Mouse (Mus musculus): ENCODE measurements around the gene Gm2431. TPM values are rescaled to one million over a fixed set of nuclear protein-coding genes. Genes with fewer than 3 reads are reported as not detected.
"Not testable (repeated sequence)": the region's sequence is repeated elsewhere in the genome, so short reads cannot be mapped to it uniquely, and the experiment has no call there.

Gm2431 gene
- total and polyA plus RNA-seq, 2 experiments from 2014 or later, result not detected

DNA sequence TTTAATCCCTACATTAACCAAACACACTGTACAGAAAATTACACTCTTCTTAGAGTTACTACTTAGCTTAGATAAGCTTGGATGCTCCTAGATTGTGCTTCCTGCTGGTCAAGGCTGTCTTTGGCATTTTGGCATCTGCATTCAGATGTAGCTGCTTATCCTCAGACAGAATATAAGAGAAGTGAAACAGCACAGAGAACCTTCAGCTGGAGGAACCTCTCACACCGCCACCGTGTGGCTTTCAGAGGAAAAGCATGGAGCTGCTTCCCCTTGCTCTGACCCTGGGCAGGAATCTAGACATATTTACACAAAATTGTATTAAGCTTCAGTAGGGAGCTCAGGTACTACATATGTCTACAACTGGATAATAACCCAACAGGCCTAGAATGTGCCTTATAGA lies 2.6 kb downstream of the Gm2431 start:
- no peaks in the 10 kb centered on the region for H3K9me3 ChIP-seq (ENCODE audit: low read length)
- no peaks in the 10 kb centered on the region for H3K36me3 ChIP-seq (ENCODE audit: insufficient read depth, low read length)
- no peak overlapping the region for H3K4me2 ChIP-seq (ENCODE audit: low read depth, low read length)
- no peaks in the 10 kb centered on the region for H3K27me3 ChIP-seq (ENCODE audit: insufficient read depth, low read length)
- H3K4me3 ChIP-seq (ENCODE audit: low read length), result no peak overlapping the region
- peak; percentile 76 for DNase-seq (ENCODE audit: low spot score)
- H3K4me1 ChIP-seq (ENCODE audit: insufficient read depth, low read length), result no peaks in the 10 kb centered on the region
- 2% methylated on average over 2 of the region's 2 CpGs for WGBS
- H3K27ac ChIP-seq, result no peak overlapping the region
- TF ChIP-seq CTCF (IDR thresholded peaks at IDR 0.05; ENCODE audit: low read depth), result peak; percentile 80
- no peak overlapping the region for H3K9ac ChIP-seq (replicated peaks; ENCODE audit: low read length)
- ATAC-seq, result peak; percentile 45

DNA sequence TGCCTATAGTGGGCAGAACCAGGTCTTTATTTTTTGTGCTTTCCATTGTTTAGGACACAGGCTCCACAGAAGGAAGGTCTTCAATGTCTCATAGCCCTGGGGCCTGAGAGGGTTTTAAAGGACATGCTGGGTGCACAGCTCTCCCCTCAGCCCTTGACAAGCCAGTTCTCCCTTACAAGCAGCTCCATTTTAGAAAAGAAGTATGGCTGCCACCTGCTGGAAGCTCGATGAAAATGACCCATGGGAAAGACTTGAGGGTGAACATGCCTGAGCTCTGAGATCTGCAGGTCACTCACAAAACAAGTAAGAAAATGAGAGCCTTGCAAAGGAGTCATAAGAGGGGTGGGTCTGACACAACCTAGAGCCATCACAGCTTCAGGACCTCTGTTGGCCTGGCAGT lies 8.3 kb downstream of the Gm2431 start:
- no peak overlapping the region for H3K9ac ChIP-seq (replicated peaks; ENCODE audit: low read length)
- WGBS, result 3% methylated on average over 1 of the region's 1 CpGs
- H3K27ac ChIP-seq, result no peak overlapping the region
- H3K36me3 ChIP-seq (ENCODE audit: insufficient read depth, low read length), result no peaks in the 10 kb centered on the region
- no peaks in the 10 kb centered on the region for H3K4me1 ChIP-seq (ENCODE audit: insufficient read depth, low read length)
- H3K27me3 ChIP-seq (ENCODE audit: insufficient read depth, low read length), result no peaks in the 10 kb centered on the region
- no peak overlapping the region for H3K4me2 ChIP-seq (ENCODE audit: low read depth, low read length)
- H3K9me3 ChIP-seq (ENCODE audit: low read length), result no peaks in the 10 kb centered on the region
- no peak overlapping the region for H3K4me3 ChIP-seq (ENCODE audit: low read length)
- peak; percentile 72 for TF ChIP-seq CTCF (IDR thresholded peaks at IDR 0.05; ENCODE audit: low read depth)
- DNase-seq (ENCODE audit: low spot score), result peak; percentile 69
- ATAC-seq, result no peak

DNA sequence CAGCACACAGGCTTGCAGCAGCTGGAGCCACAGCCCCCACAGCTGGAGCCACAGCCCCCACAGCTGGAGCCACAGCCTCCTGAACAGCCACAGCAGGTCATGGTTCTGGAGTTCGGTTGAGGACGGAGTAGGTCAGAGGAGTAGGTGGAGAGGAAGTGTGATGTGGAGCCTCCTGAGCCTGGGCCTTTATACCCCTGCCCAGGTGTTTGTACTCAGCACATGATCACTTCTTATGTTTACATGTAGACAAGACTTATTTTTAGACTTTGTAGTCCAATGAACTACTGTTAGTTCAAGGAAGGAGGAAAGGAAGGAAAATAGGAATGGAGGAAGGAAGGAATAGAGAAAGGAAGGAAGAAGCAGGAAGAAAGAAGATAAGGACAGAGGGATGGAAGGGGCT lies 17.2 kb downstream of the Gm2431 start, which contains the start of gene Gm40460:
TSS of gene Gm40460 (minus strand) at position 101 of the 400 bp plus-strand sequence.
- no peak for ATAC-seq
- no peaks in the 10 kb centered on the region for H3K36me3 ChIP-seq (ENCODE audit: insufficient read depth, low read length)
- H3K9ac ChIP-seq (replicated peaks; ENCODE audit: low read length), result no peak within 1 kb of the TSS
- no peak for DNase-seq (ENCODE audit: low spot score)
- no peaks in the 10 kb centered on the region for H3K9me3 ChIP-seq (ENCODE audit: low read length)
- no peak within 1 kb of the TSS for H3K27ac ChIP-seq
- H3K4me1 ChIP-seq (ENCODE audit: insufficient read depth, low read length), result no peaks in the 10 kb centered on the region
- 40% methylated on average over 2 of the region's 2 CpGs for WGBS
- no peak within 1 kb of the TSS for H3K4me3 ChIP-seq (ENCODE audit: low read length)
- no peaks in the 10 kb centered on the region for H3K27me3 ChIP-seq (ENCODE audit: insufficient read depth, low read length)
- TF ChIP-seq CTCF (IDR thresholded peaks at IDR 0.05; ENCODE audit: low read depth), result no peak
- no peak within 1 kb of the TSS for H3K4me2 ChIP-seq (ENCODE audit: low read depth, low read length)

DNA sequence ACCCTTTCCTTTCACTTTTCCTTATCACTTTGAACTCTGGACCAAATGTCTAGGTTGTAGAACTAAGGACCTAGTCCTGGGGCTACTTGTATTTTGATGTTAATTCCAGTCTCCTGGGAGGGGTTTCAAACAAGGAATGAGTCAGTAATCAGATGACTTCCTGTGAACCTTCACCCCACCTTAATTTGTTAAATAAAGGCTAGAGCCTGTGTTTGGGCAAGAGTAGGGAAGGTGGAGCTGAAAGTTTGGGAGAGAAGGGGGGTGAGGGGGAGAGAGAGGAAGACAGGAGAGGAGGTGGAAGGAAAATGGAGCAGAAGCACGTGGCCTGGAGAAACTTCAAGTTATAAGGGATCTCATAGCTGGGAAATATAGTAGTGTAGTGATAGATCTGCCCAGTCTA lies 26.6 kb downstream of the Gm2431 start:
- WGBS, result 44% methylated on average over 1 of the region's 1 CpGs
- TF ChIP-seq CTCF (IDR thresholded peaks at IDR 0.05; ENCODE audit: low read depth), result no peak
- no peaks in the 10 kb centered on the region for H3K27me3 ChIP-seq (ENCODE audit: insufficient read depth, low read length)
- H3K9me3 ChIP-seq (ENCODE audit: low read length), result no peaks in the 10 kb centered on the region
- H3K36me3 ChIP-seq (ENCODE audit: insufficient read depth, low read length), result no peaks in the 10 kb centered on the region
- no peak for DNase-seq (ENCODE audit: low spot score)
- no peak overlapping the region for H3K9ac ChIP-seq (replicated peaks; ENCODE audit: low read length)
- no peak overlapping the region for H3K27ac ChIP-seq
- H3K4me2 ChIP-seq (ENCODE audit: low read depth, low read length), result no peak overlapping the region
- no peak for ATAC-seq
- H3K4me3 ChIP-seq (ENCODE audit: low read length), result no peak overlapping the region
- no peaks in the 10 kb centered on the region for H3K4me1 ChIP-seq (ENCODE audit: insufficient read depth, low read length)

DNA sequence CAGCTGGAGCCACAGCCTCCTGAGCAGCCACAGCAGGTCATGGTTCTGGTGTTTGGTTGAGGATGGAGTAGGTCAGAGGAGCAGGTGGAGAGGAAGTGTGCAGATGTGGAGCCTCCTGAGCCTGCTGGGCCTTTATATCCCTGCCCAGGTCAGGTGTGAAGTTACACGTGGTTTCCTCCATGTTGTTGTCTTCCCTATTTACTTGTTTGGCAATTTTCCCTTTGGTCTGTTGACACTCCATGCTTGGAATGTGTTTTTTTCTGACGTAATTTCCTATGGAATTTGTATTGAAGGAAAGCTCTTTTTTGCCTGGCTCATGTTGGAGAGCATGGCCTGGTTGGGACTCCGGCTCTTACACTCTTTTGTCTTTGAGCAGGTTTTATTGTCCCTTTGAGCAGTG lies 28.3 kb downstream of the Gm2431 start, which contains the start of gene Krtap5-5:
TSS of gene Krtap5-5 (minus strand) at position 101 of the 400 bp plus-strand sequence.
- H3K4me2 ChIP-seq (ENCODE audit: low read depth, low read length); H3K27me3 ChIP-seq (ENCODE audit: insufficient read depth, low read length); H3K36me3 ChIP-seq (ENCODE audit: insufficient read depth, low read length); H3K4me3 ChIP-seq (ENCODE audit: low read length); H3K27ac ChIP-seq; H3K4me1 ChIP-seq (ENCODE audit: insufficient read depth, low read length); DNase-seq (ENCODE audit: low spot score); ATAC-seq; H3K9ac ChIP-seq (replicated peaks; ENCODE audit: low read length); H3K9me3 ChIP-seq (ENCODE audit: low read length): not testable (repeated sequence)
- 56% methylated on average over 3 of the region's 3 CpGs for WGBS

DNA sequence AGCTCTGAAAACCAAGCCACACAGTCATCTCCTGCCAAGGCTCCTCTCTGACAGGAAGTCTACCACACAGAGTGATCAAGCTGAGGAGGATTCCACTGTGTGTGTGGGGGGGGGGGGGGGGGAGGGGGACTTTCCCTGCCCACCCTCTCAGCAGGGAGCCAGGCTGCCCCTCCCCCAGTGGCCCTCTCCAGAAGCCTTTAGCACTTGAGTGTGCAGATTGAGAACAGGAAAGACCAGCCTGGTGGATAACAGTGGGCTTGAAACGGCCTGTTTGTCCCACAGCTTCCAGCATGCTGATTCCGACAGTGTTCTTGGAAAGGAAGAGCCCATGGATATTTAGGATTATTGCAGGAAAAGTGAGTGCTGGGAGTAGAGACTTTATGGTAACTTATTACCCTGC lies 33.6 kb downstream of the Gm2431 start:
- H3K9me3 ChIP-seq (ENCODE audit: low read length), result no peaks in the 10 kb centered on the region
- no peak for DNase-seq (ENCODE audit: low spot score)

DNA sequence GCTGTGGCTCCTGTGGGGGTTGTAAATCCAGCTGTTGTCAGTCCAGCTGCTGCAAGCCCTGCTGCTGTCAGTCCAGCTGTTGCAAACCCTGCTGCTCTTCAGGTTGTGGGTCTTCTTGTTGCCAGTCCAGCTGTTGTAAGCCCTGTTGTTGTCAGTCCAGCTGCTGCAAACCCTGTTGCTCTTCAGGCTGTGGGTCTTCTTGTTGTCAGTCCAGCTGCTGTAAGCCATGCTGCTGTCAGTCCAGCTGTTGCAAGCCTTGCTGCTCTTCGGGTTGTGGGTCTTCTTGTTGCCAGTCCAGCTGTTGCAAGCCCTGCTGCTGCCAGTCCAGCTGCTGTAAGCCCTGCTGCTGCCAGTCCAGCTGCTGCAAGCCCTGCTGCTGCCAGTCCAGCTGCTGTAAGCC lies 46.0 kb downstream of the Gm2431 start:
- H3K27ac ChIP-seq; H3K4me3 ChIP-seq (ENCODE audit: low read length); H3K36me3 ChIP-seq (ENCODE audit: insufficient read depth, low read length); ATAC-seq; DNase-seq (ENCODE audit: low spot score); H3K9me3 ChIP-seq (ENCODE audit: low read length); H3K4me2 ChIP-seq (ENCODE audit: low read depth, low read length); H3K27me3 ChIP-seq (ENCODE audit: insufficient read depth, low read length); H3K9ac ChIP-seq (replicated peaks; ENCODE audit: low read length); H3K4me1 ChIP-seq (ENCODE audit: insufficient read depth, low read length): not testable (repeated sequence)
- 54% methylated on average over 1 of the region's 1 CpGs for WGBS

More for the DNA sequence above, 33.6 kb downstream of the Gm2431 start:
- Histone ChIP-seq H3K27ac (no peak overlapping the region), H3K27me3 (ENCODE audit: insufficient read depth, low read length) (no peaks in the 10 kb centered on the region), H3K4me2 (ENCODE audit: low read depth, low read length) (no peak overlapping the region), H3K9ac (replicated peaks; ENCODE audit: low read length) (no peak overlapping the region), H3K4me1 (ENCODE audit: insufficient read depth, low read length) (no peaks in the 10 kb centered on the region), H3K4me3 (ENCODE audit: low read length) (no peak overlapping the region), H3K36me3 (ENCODE audit: insufficient read depth, low read length) (no peaks in the 10 kb centered on the region)
- no peak for TF ChIP-seq CTCF (IDR thresholded peaks at IDR 0.05; ENCODE audit: low read depth)
- 46% methylated on average over 2 of the region's 2 CpGs for WGBS
- ATAC-seq, result no peak

All from hindbrain, postnatal 0 days (tissue).